Mouse (Mus musculus) liver, embryonic 14.5 days (tissue): ENCODE measurements around the gene Ric8b.

Source experiments
- CTCF ChIP-seq: IDR thresholded peaks from 2 replicates; pipeline ENCODE4 v1.5.1; 2016; ENCODE audit warnings: antibody characterized with exemption, low read depth, control low read depth
- EP300 ChIP-seq: IDR thresholded peaks from 2 replicates; pipeline ENCODE4 v1.6.1; 2016; ENCODE audit warnings: antibody characterized with exemption, low read depth

- no peak for TF ChIP-seq CTCF
- no peak for TF ChIP-seq EP300
Observed at GRCm38 (mm10) chr10:84967645-84968044, 50.2 kb downstream of the Ric8b start.
